Mouse (Mus musculus) kidney, adult 18-20 months (tissue): Measurements from ENCODE around the gene Qpctl.
"Not testable (repeated sequence)": the region's sequence is repeated elsewhere in the genome, so short reads cannot be mapped to it uniquely, and the experiment has no call there.

ENCODE experiments used
- DNase-seq: peaks from one replicate; pipeline ENCODE4 v3.0.0; 2021

Qpctl gene

GRCm38 (mm10) chr7:19162928-19163327 lies 13.8 kb upstream of the Qpctl start:
- DNase-seq = no peak

- DNase-seq = peak; percentile 19
These were observed 11.0 kb upstream of the Qpctl start for GRCm38 (mm10) chr7:19160115-19160514.

GRCm38 (mm10) chr7:19159411-19159810 lies 10.3 kb upstream of the Qpctl start:
- DNase-seq = no peak

- no peak for DNase-seq
These were observed 9.5 kb upstream of the Qpctl start for GRCm38 (mm10) chr7:19158601-19159000.

GRCm38 (mm10) chr7:19157160-19157800 lies 8.2 kb upstream of the Qpctl start:
- DNase-seq = peak; percentile 93

GRCm38 (mm10) chr7:19155825-19156475 lies 6.9 kb upstream of the Qpctl start:
- DNase-seq = no peak

- DNase-seq = no peak
These were observed 5.7 kb upstream of the Qpctl start for GRCm38 (mm10) chr7:19154796-19155195.

GRCm38 (mm10) chr7:19151121-19151520 lies 2.0 kb upstream of the Qpctl start:
- not testable (repeated sequence) for DNase-seq

GRCm38 (mm10) chr7:19149626-19150025 lies 535 bp upstream of the Qpctl start, which contains the start of gene Snrpd2:
Snrpd2 (plus strand) TSS chr7:19149722.
- DNase-seq = peak; percentile 98

GRCm38 (mm10) chr7:19148180-19148874 lies 764 bp downstream of the Qpctl start:
- DNase-seq = no peak

- DNase-seq = no peak
These were observed 1.5 kb downstream of the Qpctl start for GRCm38 (mm10) chr7:19147497-19148045.

GRCm38 (mm10) chr7:19146793-19147192 lies 2.3 kb downstream of the Qpctl start:
- DNase-seq = no peak

GRCm38 (mm10) chr7:19137380-19137779 lies 11.7 kb downstream of the Qpctl start:
- peak; percentile 58 for DNase-seq

- DNase-seq = no peak
These were observed 12.3 kb downstream of the Qpctl start for GRCm38 (mm10) chr7:19136673-19137334.

- no peak for DNase-seq
These were observed 12.9 kb downstream of the Qpctl start for GRCm38 (mm10) chr7:19136168-19136567.

GRCm38 (mm10) chr7:19131324-19131848 lies 17.7 kb downstream of the Qpctl start:
- peak; percentile 95 for DNase-seq

GRCm38 (mm10) chr7:19130657-19131056 lies 18.4 kb downstream of the Qpctl start:
- no peak for DNase-seq

GRCm38 (mm10) chr7:19129396-19129795 lies 19.7 kb downstream of the Qpctl start:
- no peak for DNase-seq

- no peak for DNase-seq
These were observed 21.3 kb downstream of the Qpctl start for GRCm38 (mm10) chr7:19127744-19128143.

- peak; percentile 31 for DNase-seq
These were observed 24.4 kb downstream of the Qpctl start for GRCm38 (mm10) chr7:19124713-19125112.

GRCm38 (mm10) chr7:19121686-19122085 lies 27.4 kb downstream of the Qpctl start:
- peak; percentile 43 for DNase-seq

- peak; percentile 91 for DNase-seq
These were observed 29.3 kb downstream of the Qpctl start, which contains the start of gene Fbxo46 for GRCm38 (mm10) chr7:19119631-19120429. Fbxo46 (plus strand) TSS chr7:19119859.
